Mouse (Mus musculus): ENCODE data around the gene Myrfl.

GRCm38 (mm10) chr10:116738533-116738932 is 158.2 kb downstream of the Myrfl start:
- TF ChIP-seq CTCF (IDR thresholded peaks at IDR 0.05; ENCODE audit: control insufficient read depth, insufficient read depth, insufficient read length) (no peak), MAX (IDR thresholded peaks at IDR 0.05) (no peak), FOSL1 (IDR thresholded peaks at IDR 0.05; ENCODE audit: insufficient read depth, low read length, poor library complexity, severe bottlenecking) (no peak), CEBPB (IDR thresholded peaks at IDR 0.05; ENCODE audit: low read depth) (no peak), USF1 (IDR thresholded peaks at IDR 0.05; ENCODE audit: low read depth) (no peak), MYOD1 (IDR thresholded peaks at IDR 0.05; ENCODE audit: control insufficient read depth, insufficient read length, low read depth) (no peak)

All from C2C12 (cell line).